Mouse (Mus musculus): ENCODE measurements around the gene Fam117b. TPM values are rescaled to one million over a fixed set of nuclear protein-coding genes. Genes with fewer than 3 reads are reported as not detected.
A peak's percentile ranks its signal among the peaks of the same experiment; 100 is the strongest.

The Fam117b gene
- polyA plus RNA-seq, 1 experiment from 2014 or later, result 19.2 TPM

DNA sequence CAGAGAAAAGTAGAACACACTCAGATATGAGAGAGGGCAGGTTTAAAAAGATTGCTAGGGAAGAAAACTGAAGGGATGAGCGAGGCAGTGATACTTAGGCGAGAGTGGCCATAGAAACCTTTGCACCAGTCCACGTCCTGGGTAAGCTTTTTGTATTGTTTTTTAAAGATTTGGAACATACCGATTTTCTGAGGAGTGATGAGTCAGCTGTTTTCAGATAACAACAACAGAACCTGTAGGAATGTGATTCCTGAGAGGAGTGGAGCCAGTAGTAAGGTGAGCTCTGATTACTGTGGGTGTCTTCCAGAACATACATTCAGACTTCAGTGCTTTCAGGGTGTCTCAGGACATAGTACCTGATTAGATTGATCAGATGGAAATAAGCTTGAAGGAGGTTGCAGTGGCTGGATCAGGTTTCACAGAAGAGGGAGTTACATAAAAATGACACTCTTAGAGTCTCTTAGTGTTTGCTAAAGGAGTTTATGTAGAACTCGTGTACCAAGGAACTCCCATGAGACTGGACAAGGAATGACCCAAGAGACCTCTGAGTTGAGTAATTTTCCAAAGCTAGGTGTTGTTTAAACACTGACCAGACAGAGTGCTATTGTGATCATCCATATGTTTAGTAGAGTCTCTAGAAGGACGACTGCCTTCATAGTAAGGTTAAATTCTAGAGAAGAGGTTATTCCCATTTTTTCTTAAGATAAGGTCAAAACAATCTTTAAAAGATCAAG is 29.4 kb downstream of the Fam117b start:
- Histone ChIP-seq H3K4me3 (no peak overlapping the region), H3K4me2 (replicated peaks) (no peak overlapping the region), H3K4me1 (peaks cover 14% of the 10 kb centered on the region), H3K9me3 (no peaks in the 10 kb centered on the region), H3K9ac (no peak overlapping the region), H3K27me3 (no peaks in the 10 kb centered on the region), H3K27ac (no peak overlapping the region), H3K36me3 (no peaks in the 10 kb centered on the region)
- ATAC-seq (ENCODE audit: insufficient number of reproducible peaks, insufficient read depth, low FRiP score, low TSS enrichment), result no peak
- 68% methylated on average over 6 of the region's 6 CpGs for WGBS

DNA sequence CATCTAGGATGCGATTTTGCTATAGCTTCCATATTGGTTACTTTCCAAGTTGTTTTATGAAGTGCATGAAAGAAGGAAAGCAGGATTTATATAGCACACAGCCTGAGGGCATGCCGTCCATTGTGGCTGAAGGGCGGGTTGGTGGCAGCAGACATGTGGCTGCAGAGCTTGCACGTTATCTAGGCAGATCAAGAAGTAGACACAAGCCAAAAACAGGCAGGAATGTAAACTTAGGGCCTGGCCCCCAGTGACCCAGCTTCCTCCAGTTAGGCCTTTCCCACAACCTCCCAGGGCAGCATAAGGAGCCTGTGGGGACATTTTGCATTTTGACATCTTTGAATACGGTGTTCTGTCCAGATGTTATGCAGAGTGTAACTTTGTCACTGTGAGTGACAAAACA is 31.0 kb downstream of the Fam117b start:
- no peak for ATAC-seq (ENCODE audit: insufficient number of reproducible peaks, insufficient read depth, low FRiP score, low TSS enrichment)
- Histone ChIP-seq H3K4me2 (replicated peaks) (no peak overlapping the region), H3K9me3 (no peaks in the 10 kb centered on the region), H3K9ac (no peak overlapping the region), H3K4me3 (no peak overlapping the region), H3K27ac (0 out of 2 replicates have a peak overlapping the region, but pooled peaks have one; percentile 3), H3K36me3 (0 out of 2 replicates have a peak, but pooled peaks cover under 1% of the 10 kb centered on the region), H3K27me3 (no peaks in the 10 kb centered on the region), H3K4me1 (peaks cover 14% of the 10 kb centered on the region)
- WGBS, result 39% methylated on average over 5 of the region's 5 CpGs

DNA sequence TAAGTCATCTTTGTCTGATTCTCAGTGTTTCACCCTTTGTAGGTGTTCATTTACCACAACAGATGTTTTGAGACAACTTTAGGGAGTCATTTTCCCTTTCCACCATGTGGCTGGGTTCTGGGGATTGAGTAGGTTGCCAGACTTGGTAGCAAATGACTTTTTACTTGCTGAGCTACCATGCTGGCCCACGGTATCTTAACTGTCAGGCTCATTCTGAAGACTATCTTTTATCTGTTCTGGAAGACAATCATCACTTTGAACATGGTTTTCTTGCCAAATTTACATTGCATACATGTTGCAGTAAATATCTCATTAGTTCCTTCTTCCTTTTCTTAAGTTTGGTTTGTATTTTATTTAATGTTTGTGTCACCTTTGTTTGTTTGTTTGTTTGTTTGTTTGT is 33.2 kb downstream of the Fam117b start:
- H3K4me2 ChIP-seq (replicated peaks), result no peak overlapping the region
- WGBS, result 83% methylated on average over 1 of the region's 1 CpGs
- no peak for ATAC-seq (ENCODE audit: insufficient number of reproducible peaks, insufficient read depth, low FRiP score, low TSS enrichment)

DNA sequence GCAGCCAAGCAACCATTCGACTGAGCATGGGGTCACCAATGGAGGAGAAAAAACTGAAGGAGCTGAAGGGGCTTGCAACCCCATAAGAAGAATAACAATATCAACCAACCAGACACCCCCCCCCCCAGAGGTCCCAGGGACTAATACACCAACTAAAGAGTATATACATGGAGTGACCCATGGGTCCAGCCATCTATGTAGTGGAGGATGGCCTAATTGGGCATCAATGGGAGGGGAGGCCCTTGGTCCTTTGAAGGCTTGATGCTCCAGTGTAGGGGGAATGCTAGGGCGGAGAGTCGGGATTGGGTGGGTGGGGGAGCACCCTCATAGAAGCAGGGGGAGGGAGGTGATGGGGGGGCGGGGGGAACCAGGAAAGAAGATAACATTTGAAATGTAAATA is 34.7 kb downstream of the Fam117b start:
- peaks cover 13% of the 10 kb centered on the region; the same call in 1 of the 2 replicates for H3K36me3 ChIP-seq
- H3K9me3 ChIP-seq, result no peaks in the 10 kb centered on the region
- H3K9ac ChIP-seq, result no peak overlapping the region
- no peak overlapping the region for H3K4me2 ChIP-seq (replicated peaks)
- 89% methylated on average over 4 of the region's 4 CpGs for WGBS
- no peak overlapping the region for H3K4me3 ChIP-seq
- no peak for ATAC-seq (ENCODE audit: insufficient number of reproducible peaks, insufficient read depth, low FRiP score, low TSS enrichment)
- H3K4me1 ChIP-seq, result peaks cover 11% of the 10 kb centered on the region; the same call in 1 of the 2 replicates
- no peak overlapping the region for H3K27ac ChIP-seq
- no peaks in the 10 kb centered on the region for H3K27me3 ChIP-seq

More for the DNA sequence above, 33.2 kb downstream of the Fam117b start:
- H3K9me3 ChIP-seq, result no peaks in the 10 kb centered on the region
- H3K4me3 ChIP-seq, result no peak overlapping the region
- H3K27me3 ChIP-seq, result no peaks in the 10 kb centered on the region
- H3K4me1 ChIP-seq, result peaks cover 14% of the 10 kb centered on the region
- H3K36me3 ChIP-seq, result peaks cover 11% of the 10 kb centered on the region; the same call in 1 of the 2 replicates
- H3K27ac ChIP-seq, result no peak overlapping the region
- H3K9ac ChIP-seq, result no peak overlapping the region

DNA sequence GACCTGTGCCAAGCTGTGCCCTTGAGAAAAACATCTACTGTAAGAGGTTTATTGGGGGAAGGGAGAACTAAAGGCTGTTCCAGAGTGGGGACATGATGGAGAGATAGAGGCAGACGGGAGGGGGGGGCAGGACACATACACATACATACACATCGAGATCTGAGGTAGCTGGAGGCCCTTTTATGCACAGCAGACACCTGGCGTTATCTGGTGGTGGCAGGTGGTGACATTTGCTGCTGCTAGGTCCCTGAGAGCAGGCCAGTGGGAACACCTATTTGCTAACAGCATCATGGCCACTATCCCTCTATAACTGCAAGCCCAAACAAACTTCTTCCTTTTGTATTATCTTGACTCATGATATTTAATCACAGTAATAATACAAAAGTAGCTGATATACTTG is 44.4 kb downstream of the Fam117b start:
- no peak overlapping the region for H3K9ac ChIP-seq
- WGBS, result 65% methylated on average over 3 of the region's 3 CpGs
- no peak overlapping the region for H3K27ac ChIP-seq
- H3K4me2 ChIP-seq (replicated peaks), result no peak overlapping the region
- no peak for ATAC-seq (ENCODE audit: insufficient number of reproducible peaks, insufficient read depth, low FRiP score, low TSS enrichment)
- H3K36me3 ChIP-seq, result 0 out of 2 replicates have a peak, but pooled peaks cover 13% of the 10 kb centered on the region
- H3K9me3 ChIP-seq, result no peaks in the 10 kb centered on the region
- no peaks in the 10 kb centered on the region for H3K4me1 ChIP-seq
- no peaks in the 10 kb centered on the region for H3K27me3 ChIP-seq
- H3K4me3 ChIP-seq, result no peak overlapping the region

DNA sequence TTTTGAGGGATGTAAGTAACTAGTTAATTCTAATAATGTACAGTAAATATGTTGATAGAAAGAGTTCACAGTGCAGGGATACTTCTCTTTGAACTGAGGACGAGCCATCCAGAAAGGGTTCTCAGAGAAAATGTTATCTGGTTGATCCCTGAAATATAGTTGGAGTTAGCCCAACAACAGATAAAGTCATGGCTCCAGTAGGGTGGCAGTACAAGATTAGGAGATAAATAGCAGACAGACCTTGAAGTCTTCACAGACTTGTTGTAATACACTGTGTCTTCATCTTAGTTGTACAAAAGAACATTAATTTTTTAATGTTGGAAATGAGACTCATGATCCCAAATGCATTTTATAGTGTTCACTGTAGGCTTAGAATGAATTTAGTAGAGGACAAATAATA is 47.1 kb downstream of the Fam117b start:
- no peak overlapping the region for H3K9ac ChIP-seq
- no peak for ATAC-seq (ENCODE audit: insufficient number of reproducible peaks, insufficient read depth, low FRiP score, low TSS enrichment)
- WGBS, result 85% methylated on average over 1 of the region's 1 CpGs
- peaks cover 13% of the 10 kb centered on the region; the same call in 1 of the 2 replicates for H3K36me3 ChIP-seq
- no peaks in the 10 kb centered on the region for H3K4me1 ChIP-seq
- no peaks in the 10 kb centered on the region for H3K9me3 ChIP-seq
- H3K27me3 ChIP-seq, result no peaks in the 10 kb centered on the region
- no peak overlapping the region for H3K4me3 ChIP-seq
- H3K4me2 ChIP-seq (replicated peaks), result no peak overlapping the region
- no peak overlapping the region for H3K27ac ChIP-seq

DNA sequence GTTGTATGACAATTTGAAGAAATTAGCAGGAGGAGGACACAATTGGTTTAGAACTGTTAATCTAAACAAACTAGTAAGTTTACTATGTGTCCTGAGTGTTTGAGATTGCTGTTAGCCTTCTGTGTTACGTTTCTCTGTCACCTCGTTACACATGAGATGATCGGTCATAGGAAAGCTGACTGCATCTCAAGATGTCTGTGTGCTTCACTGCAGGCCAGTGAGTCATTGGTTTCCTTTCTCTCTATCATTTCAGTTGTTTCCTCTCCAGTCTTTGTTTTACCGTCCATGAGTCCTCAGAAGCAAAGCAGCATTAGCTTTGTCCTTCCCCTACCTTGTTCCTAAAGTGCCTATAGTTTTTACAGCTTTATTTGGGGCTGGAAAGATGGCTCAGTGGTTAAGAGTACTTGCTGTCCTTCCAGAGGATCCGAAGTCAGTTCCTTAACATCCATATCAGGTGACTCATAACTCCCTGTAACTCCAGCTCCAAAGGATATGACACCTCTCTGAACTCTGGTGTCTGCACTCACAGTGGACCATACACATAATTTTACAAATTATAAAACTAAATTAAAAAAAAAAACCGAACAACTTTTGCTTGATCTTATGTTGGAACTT is 53.5 kb downstream of the Fam117b start:
- 89% methylated on average over 6 of the region's 6 CpGs for WGBS
- Histone ChIP-seq H3K4me2 (replicated peaks) (no peak overlapping the region), H3K27me3 (no peaks in the 10 kb centered on the region), H3K4me1 (no peaks in the 10 kb centered on the region), H3K27ac (no peak overlapping the region), H3K4me3 (no peak overlapping the region), H3K9ac (no peak overlapping the region), H3K9me3 (no peaks in the 10 kb centered on the region), H3K36me3 (peaks cover 19% of the 10 kb centered on the region; the same call in 1 of the 2 replicates)
- ATAC-seq (ENCODE audit: insufficient number of reproducible peaks, insufficient read depth, low FRiP score, low TSS enrichment), result no peak

DNA sequence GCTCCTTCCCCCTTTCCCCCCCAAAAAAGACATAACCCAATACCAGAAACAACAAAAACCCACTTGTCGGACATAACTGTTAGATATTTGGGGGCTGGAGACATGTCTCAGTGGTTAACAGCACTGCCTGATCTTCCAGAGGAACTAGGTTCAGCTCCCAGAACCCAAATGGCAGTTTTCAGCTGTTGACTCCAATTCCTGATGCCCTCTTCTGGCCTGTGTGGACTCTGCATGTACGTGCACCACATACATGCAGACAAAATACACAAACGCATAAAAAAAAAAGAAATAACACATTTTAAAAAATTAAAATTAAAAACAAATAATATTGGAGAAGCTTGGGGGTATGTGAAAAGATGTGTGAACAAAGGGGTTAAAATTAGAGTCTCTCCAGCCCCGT is 54.5 kb downstream of the Fam117b start:
- no peaks in the 10 kb centered on the region for H3K4me1 ChIP-seq
- no peaks in the 10 kb centered on the region for H3K27me3 ChIP-seq
- H3K36me3 ChIP-seq, result peaks cover 18% of the 10 kb centered on the region
- no peak for ATAC-seq (ENCODE audit: insufficient number of reproducible peaks, insufficient read depth, low FRiP score, low TSS enrichment)
- 81% methylated on average over 4 of the region's 4 CpGs for WGBS
- no peak overlapping the region for H3K9ac ChIP-seq
- H3K4me3 ChIP-seq, result no peak overlapping the region
- H3K9me3 ChIP-seq, result no peaks in the 10 kb centered on the region
- H3K27ac ChIP-seq, result no peak overlapping the region
- no peak overlapping the region for H3K4me2 ChIP-seq (replicated peaks)

DNA sequence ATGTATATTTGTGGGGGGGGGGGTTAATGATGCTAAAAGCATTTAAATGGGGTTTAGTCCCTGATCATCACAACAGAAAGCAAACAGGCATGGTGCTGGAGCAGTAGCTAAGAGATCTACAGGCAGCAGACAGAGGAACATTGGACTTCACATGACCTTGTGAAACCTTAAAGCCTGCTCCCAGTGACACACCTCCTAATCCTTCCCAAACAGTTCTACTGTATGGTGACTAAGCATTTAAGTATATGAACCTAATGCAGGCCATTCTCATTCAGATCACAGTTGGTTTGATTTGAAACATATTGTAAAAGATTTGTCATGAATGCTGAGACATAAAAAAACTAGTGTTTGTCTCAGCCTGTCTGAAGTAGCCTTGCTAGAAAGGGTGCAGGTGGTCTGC is 73.8 kb downstream of the Fam117b start:
- no peak overlapping the region for H3K27ac ChIP-seq
- no peaks in the 10 kb centered on the region for H3K9me3 ChIP-seq
- no peak overlapping the region for H3K4me2 ChIP-seq (replicated peaks)
- H3K9ac ChIP-seq, result no peak overlapping the region
- peaks cover 29% of the 10 kb centered on the region for H3K36me3 ChIP-seq
- no peaks in the 10 kb centered on the region for H3K4me1 ChIP-seq
- H3K4me3 ChIP-seq, result no peak overlapping the region
- no peaks in the 10 kb centered on the region for H3K27me3 ChIP-seq
- ATAC-seq (ENCODE audit: insufficient number of reproducible peaks, insufficient read depth, low FRiP score, low TSS enrichment), result no peak

DNA sequence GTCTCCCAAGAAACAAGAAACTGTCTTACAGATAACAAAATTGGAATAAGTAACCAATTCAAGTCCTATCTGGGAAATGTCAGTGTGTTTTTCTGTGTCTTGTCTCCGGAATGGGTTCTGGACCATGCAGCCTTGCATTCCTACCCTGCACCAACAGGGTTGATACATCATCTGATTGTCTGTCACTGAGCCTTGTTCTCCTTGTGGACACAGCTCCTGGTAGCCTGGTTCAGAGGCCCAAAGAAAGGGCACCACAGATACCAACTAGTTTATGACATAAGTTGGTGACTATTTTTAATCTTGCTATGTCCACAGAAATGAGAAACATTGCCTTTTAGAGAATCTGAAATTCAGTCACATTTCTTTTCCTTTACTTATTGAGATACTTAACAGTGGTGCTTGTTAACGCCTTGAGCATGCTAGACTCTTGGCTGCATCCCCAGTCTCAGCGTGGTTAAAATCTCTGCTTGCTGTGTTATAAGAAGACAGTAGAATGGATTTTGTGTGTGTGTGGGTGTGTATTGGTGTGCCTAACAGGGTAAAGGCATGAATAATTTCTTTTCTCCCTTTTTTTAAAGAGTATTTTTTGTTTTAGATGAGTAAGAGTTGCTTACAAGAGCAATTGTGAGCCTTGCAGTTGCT is 74.7 kb downstream of the Fam117b start:
- Histone ChIP-seq H3K9ac (no peak overlapping the region), H3K4me1 (no peaks in the 10 kb centered on the region), H3K27ac (no peak overlapping the region), H3K27me3 (no peaks in the 10 kb centered on the region), H3K36me3 (peaks cover 28% of the 10 kb centered on the region), H3K4me2 (replicated peaks) (no peak overlapping the region), H3K9me3 (no peaks in the 10 kb centered on the region), H3K4me3 (no peak overlapping the region)
- WGBS, result 95% methylated on average over 3 of the region's 3 CpGs
- ATAC-seq (ENCODE audit: insufficient number of reproducible peaks, insufficient read depth, low FRiP score, low TSS enrichment), result no peak

DNA sequence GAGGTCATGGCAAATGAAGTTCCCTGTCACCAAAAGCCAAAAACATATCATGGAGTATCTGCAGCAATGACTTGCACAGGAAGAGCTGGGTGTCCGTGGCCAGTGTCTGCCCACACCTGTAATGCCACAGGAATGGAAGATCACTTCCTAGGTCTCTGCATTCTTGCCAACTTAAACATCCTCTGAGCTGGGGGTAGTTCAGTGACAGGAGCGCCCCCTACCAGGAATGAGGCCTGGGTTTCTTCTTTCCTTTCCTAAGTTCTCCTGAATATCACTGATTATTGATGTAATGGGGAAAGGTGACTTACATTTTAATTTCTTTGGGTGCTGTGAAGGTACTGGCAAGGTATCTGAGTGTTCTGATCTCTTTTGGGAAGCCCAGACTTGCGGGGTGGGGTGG is 82.8 kb downstream of the Fam117b start:
- H3K27ac ChIP-seq, result no peak overlapping the region
- H3K4me1 ChIP-seq, result no peaks in the 10 kb centered on the region
- no peaks in the 10 kb centered on the region for H3K27me3 ChIP-seq
- no peak for ATAC-seq (ENCODE audit: insufficient number of reproducible peaks, insufficient read depth, low FRiP score, low TSS enrichment)
- no peaks in the 10 kb centered on the region for H3K9me3 ChIP-seq
- H3K36me3 ChIP-seq, result 0 out of 2 replicates have a peak, but pooled peaks cover 4% of the 10 kb centered on the region
- no peak overlapping the region for H3K4me2 ChIP-seq (replicated peaks)
- no peak overlapping the region for H3K4me3 ChIP-seq
- H3K9ac ChIP-seq, result no peak overlapping the region
- WGBS, result 58% methylated on average over 3 of the region's 3 CpGs

DNA sequence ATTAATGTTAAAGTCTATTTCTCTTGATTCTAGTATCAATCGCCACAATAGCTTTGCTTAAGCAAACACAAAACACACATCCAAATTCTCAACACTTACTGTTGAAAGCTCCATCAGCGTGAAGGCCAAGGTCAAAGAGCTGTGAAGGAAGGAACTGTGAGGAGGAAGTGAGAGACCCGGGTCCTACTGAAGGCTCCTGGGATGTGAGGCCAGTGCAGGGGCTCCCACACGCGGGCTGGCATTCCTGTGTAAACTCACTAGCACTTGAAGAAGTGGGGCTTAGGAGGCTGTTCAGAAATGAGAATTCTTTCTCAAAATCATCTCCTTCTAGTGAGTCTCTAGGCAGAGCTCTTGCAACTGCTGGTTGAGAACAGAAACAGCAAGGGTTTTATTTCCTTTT is 84.5 kb downstream of the Fam117b start:
- H3K4me1 ChIP-seq, result no peaks in the 10 kb centered on the region
- H3K27ac ChIP-seq, result no peak overlapping the region
- H3K36me3 ChIP-seq, result no peaks in the 10 kb centered on the region
- H3K9me3 ChIP-seq, result no peaks in the 10 kb centered on the region
- H3K9ac ChIP-seq, result no peak overlapping the region
- H3K4me2 ChIP-seq (replicated peaks), result no peak overlapping the region
- ATAC-seq (ENCODE audit: insufficient number of reproducible peaks, insufficient read depth, low FRiP score, low TSS enrichment), result no peak
- no peaks in the 10 kb centered on the region for H3K27me3 ChIP-seq
- no peak overlapping the region for H3K4me3 ChIP-seq
- WGBS, result 71% methylated on average over 5 of the region's 5 CpGs
